Mouse (Mus musculus) embryonic fibroblast, embryonic 13.5 days (primary cell): ENCODE results near the gene Rps21. TPM values are rescaled to one million over a fixed set of nuclear protein-coding genes. Genes with fewer than 3 reads are reported as not detected.

Experiments
- H3K27ac ChIP-seq: 2 replicates; pipeline ENCODE4 v1.5.1; 2012; ENCODE audit warnings: low read length, control low read depth, inconsistent platforms; ENCODE audit not compliant: insufficient read depth
- H3K4me1 ChIP-seq: 2 replicates; pipeline ENCODE4 v1.6.1; 2011; ENCODE audit warnings: low read length; ENCODE audit not compliant: control insufficient read depth, insufficient read depth
- H3K4me3 ChIP-seq: 2 replicates; pipeline ENCODE4 v1.5.1; 2011; ENCODE audit warnings: mild to moderate bottlenecking, control low read depth, low read length; ENCODE audit not compliant: insufficient read depth
- CTCF ChIP-seq: IDR thresholded peaks from 2 replicates; pipeline ENCODE4 v1.5.1; 2011; ENCODE audit warnings: mild to moderate bottlenecking, control low read depth, low read length, moderate library complexity, borderline replicate concordance; ENCODE audit not compliant: insufficient read depth
- POLR2A ChIP-seq: IDR thresholded peaks from 2 replicates; pipeline ENCODE4 v1.6.1; 2011; ENCODE audit warnings: low read depth, mild to moderate bottlenecking, control low read depth, low read length, moderate library complexity
- polyA plus RNA-seq: library from polyadenylated mRNA; stranded (reverse); fragments of >200 nt; gene quantifications from 2 replicates; pipeline ENCODE4 v1.2.4, GENCODE M21; 2011; ENCODE audit warnings: low read depth; ENCODE audit not compliant: missing spikeins, insufficient read length

Rps21 gene
- 1,138 and 1,342 TPM in 2 replicates for polyA plus RNA-seq

- TF ChIP-seq POLR2A (peak; percentile 99), CTCF (no peak)
- H3K4me1 ChIP-seq: peaks cover 4% of the 10 kb centered on the region; the same call in 1 of the 2 replicates
- H3K27ac ChIP-seq: peak within 1 kb of the TSS; percentile 77
- peak within 1 kb of the TSS; percentile 93 for H3K4me3 ChIP-seq
These were observed at the start of gene Rps21 for GRCm38 (mm10) chr2:180257001-180257521. Gene Rps21, plus strand, starts transcription at chr2:180257377.

DNA sequence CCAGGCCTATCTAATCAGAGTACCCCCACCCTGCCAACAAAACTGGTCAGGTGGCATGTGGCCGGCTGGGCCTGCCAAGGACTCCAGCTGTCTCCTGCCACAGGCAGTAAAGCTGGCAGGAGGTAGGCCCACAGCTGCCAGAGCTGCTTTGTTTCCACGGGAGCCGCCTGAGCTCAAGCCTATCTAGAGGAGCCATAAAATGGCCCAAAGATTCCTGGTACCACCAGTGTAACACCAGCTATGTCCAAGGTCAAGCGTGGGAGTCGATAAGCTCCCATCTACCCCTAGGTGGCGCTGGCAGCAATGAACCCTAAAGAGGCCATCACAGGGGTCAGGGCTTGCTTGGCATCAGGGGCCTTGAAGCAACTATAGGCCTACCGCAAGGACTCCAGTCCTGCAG, 49.3 kb upstream of the Rps21 start:
- no peak overlapping the region for H3K4me3 ChIP-seq
- no peak overlapping the region for H3K27ac ChIP-seq
- no peaks in the 10 kb centered on the region for H3K4me1 ChIP-seq
- TF ChIP-seq CTCF (no peak), POLR2A (no peak)

DNA sequence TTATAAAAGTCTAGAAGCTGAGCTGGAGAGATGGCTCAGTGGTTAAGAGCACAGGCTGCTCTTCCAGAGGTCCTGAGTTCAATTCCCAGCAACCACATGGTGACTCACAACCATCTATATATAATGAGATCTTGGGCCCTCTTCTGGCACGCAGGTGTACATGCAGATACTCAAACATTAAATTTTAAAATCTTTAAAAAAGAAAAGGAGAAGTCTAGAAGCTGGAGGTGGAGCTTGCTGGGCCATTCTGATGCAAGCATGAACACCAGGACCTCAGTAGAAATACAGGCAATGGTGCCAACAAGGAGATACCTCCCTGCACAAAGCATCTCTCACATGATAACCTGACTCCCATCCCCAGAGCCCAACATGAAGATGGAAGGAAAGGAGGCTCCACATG, 48.2 kb upstream of the Rps21 start:
- 0 out of 2 replicates have a peak, but pooled peaks cover 3% of the 10 kb centered on the region for H3K4me1 ChIP-seq
- H3K4me3 ChIP-seq: no peak overlapping the region
- TF ChIP-seq CTCF (no peak), POLR2A (no peak)
- H3K27ac ChIP-seq: peak overlapping the region; percentile 91

- TF ChIP-seq POLR2A (no peak), CTCF (no peak)
- Histone ChIP-seq H3K4me1 (peaks cover 10% of the 10 kb centered on the region; the same call in 1 of the 2 replicates), H3K27ac (no peak overlapping the region), H3K4me3 (no peak overlapping the region)
These were observed 44.9 kb upstream of the Rps21 start for GRCm38 (mm10) chr2:180212255-180212654.

DNA sequence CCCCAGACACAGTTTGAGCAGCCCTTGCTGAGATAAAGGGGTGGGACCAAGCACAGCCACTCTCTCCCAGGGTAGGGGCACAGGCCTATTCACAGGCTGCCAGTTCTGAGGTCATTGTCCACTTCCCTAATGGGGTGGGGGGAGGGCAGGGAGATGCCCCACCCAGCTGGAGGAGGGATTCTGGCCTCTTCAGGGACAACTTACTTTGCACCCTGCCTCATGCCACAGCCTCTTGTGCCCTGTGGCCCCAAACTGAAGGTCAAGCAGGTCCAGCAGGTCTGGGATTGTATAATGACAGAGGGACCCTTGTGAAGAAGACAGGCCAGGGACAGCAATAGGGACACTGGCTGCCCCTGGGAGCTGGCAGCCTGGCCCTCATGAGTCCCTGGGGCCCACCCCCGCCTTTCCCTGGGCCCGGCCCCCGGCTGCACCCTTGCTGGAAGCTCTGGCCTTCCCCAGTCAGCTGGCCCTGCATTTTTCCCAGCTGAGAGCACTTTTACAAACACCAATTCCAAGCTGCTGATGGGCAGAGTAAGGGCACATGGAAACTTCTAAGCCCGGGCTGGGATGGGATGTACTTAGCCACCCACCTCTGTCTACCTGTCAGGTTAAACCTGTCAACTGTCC, 42.7 kb upstream of the Rps21 start:
- H3K4me1 ChIP-seq: peaks cover 14% of the 10 kb centered on the region; the same call in 1 of the 2 replicates
- TF ChIP-seq CTCF: no peak
- no peak for TF ChIP-seq POLR2A
- H3K27ac ChIP-seq: peak overlapping the region; percentile 69
- H3K4me3 ChIP-seq: no peak overlapping the region

DNA sequence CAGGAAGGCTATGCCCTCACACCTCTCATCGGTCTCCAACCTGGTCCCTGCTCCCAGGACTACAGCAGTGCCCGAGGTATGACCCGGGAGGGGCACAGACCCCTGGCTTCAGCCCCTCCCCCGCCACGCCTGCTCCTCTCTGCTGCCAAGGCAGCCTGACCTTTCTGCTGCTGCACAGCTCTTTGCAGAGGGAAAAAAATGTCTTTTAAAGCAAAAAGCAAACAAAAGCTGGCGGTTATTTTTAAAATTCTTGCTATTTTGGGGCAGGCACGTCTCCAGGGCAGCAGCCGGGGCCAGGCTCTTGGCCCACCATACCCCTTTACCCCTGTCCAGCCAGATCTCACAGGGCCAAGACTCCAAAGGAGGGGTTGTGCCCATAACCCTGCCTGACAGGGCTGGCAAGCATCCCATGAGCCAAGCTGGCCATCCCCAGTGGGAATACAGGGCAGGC, 42.1 kb upstream of the Rps21 start:
- Histone ChIP-seq H3K27ac (peak overlapping the region; percentile 69), H3K4me1 (peaks cover 14% of the 10 kb centered on the region; the same call in 1 of the 2 replicates), H3K4me3 (no peak overlapping the region)
- TF ChIP-seq CTCF: no peak
- TF ChIP-seq POLR2A: no peak

DNA sequence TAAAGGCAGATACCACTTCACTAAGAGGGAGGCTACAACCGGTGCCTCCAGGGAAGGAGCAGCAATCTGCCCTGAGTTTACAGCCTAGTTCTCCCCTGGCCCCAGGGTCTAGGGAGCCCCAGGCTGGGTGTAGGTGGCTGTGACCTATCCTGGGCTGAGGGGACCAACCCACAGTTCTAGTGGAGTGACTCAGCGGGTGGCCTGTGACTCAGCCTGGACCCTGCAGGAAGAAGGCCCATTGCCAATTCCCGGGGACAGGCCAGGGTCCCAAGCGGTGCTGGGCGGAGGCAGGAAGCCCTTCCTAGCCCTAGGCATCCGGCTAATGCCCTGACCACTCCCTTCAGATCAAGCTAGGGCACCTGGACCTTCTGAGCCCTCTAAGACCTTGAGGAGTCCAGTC, 41.2 kb upstream of the Rps21 start:
- Histone ChIP-seq H3K4me1 (peaks cover 14% of the 10 kb centered on the region; the same call in 1 of the 2 replicates), H3K4me3 (no peak overlapping the region), H3K27ac (peak overlapping the region; percentile 60)
- TF ChIP-seq POLR2A (no peak), CTCF (no peak)

DNA sequence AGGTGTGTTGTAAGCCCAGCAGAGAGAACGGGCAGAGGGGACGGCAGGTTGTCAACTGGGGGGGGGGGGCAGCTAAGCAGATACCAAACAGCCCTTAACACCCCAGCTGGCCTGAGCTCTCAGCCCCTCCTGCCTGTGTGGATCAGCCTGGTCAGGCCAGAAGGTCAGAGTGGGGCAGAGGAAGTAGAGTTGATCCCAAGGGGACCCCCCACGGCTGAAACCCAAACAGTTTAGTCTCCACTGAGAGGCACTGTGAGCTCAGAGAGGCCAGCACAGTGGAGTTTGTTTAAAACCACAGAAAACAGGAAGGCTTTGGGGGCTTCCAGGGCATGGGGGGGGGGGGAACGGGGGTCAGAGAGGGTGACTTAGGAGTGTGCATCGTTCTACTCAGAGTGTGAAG, 40.3 kb upstream of the Rps21 start:
- TF ChIP-seq CTCF (no peak), POLR2A (no peak)
- Histone ChIP-seq H3K4me1 (peaks cover 14% of the 10 kb centered on the region; the same call in 1 of the 2 replicates), H3K4me3 (no peak overlapping the region), H3K27ac (no peak overlapping the region)

DNA sequence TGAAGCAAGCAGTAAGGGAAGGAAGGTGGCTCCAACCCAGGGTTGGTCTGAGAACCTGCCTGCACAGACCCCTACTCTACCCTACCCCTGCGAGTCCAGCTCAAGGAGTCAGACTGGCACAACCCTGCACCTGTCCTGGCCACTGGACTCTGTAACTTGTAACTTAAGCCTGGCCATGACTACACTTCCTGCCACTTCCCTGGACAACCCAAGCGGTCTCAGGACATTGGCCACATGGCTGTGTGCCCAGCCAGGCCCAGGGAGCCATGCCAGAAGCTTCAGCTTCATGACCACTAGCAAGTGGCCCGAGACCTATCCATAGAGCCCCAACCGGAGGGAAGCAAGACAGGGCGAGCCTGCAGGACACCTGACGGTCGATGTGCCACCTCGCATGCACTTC, 39.6 kb upstream of the Rps21 start:
- H3K4me3 ChIP-seq: no peak overlapping the region
- no peak overlapping the region for H3K27ac ChIP-seq
- TF ChIP-seq POLR2A: no peak
- TF ChIP-seq CTCF: no peak
- peaks cover 14% of the 10 kb centered on the region; the same call in 1 of the 2 replicates for H3K4me1 ChIP-seq

- H3K4me3 ChIP-seq: no peak overlapping the region
- H3K27ac ChIP-seq: no peak overlapping the region
- peaks cover 13% of the 10 kb centered on the region; the same call in 1 of the 2 replicates for H3K4me1 ChIP-seq
- TF ChIP-seq POLR2A (no peak), CTCF (no peak)
These were observed 38.9 kb upstream of the Rps21 start for GRCm38 (mm10) chr2:180218241-180218640.
